ENCODE assay signal across 20 mouse cellular contexts in genomic region chr9:62482788-62483187, GRCm38 (mm10). TPM values are rescaled to one million over a fixed set of nuclear protein-coding genes. Genes with fewer than 3 reads are reported as not detected.
DNase-seq lines count a peak whose midpoint lies in the region; ATAC-seq and TF ChIP-seq lines count a peak whose summit lies in the region.
"Had no signal": no experiment of that assay in that cellular context is flagged by ENCODE, and none has a peak within 500 bp of the region (broad histone marks: within the 10 kb centered on the region; RNA-seq: fewer than 3 reads in every experiment).

No protein-coding gene starts in this region.

- TF ChIP-seq CTCF in cerebellum, adult 2 months (IDR thresholded peaks at IDR 0.05; ENCODE audit: borderline replicate concordance, insufficient read depth, low read depth, low read length) = no peak
- TF ChIP-seq CTCF in layer of hippocampus, adult 2 months (conservative IDR thresholded peaks at IDR 0.05) = peak; percentile 36

- H3K36me3 ChIP-seq in forebrain, embryonic 15.5 days = 0 out of 2 replicates have a peak, but pooled peaks cover 4% of the 10 kb centered on the region
- peaks cover 12% of the 10 kb centered on the region; the same call in 1 of the 2 replicates for H3K36me3 ChIP-seq in forebrain, embryonic 13.5 days (ENCODE audit: poor library complexity, severe bottlenecking)
- H3K36me3 ChIP-seq: embryonic facial prominence, embryonic 13.5 days; embryonic facial prominence, embryonic 15.5 days had no signal

- H3K4me3 ChIP-seq in cerebellum, adult 2 months (replicated peaks; ENCODE audit: insufficient read depth, low read depth, low read length) = no peak overlapping the region
- no peak overlapping the region for H3K4me3 ChIP-seq in forebrain, embryonic 15.5 days
- H3K4me3 ChIP-seq in forebrain, embryonic 13.5 days = no peak overlapping the region
- no peak overlapping the region for H3K4me3 ChIP-seq in layer of hippocampus, adult 2 months
- H3K4me3 ChIP-seq: embryonic facial prominence, embryonic 13.5 days; embryonic facial prominence, embryonic 15.5 days; erythroblast, embryonic 14.5 days; forebrain, embryonic 10.5 days; forebrain, embryonic 12.5 days had no signal

- H3K4me2 ChIP-seq in forebrain, embryonic 15.5 days (replicated peaks) = no peak overlapping the region
- no peak overlapping the region for H3K4me2 ChIP-seq in forebrain, embryonic 13.5 days
- H3K4me2 ChIP-seq: embryonic facial prominence, embryonic 13.5 days; embryonic facial prominence, embryonic 15.5 days; forebrain, embryonic 12.5 days had no signal

- DNase-seq in cerebellum, adult 2 months = peak in 1 of 2 experiments; percentile 25
- no peak for DNase-seq in cerebellum, adult 11 months
- no peak for DNase-seq in layer of hippocampus, adult 2 months (ENCODE audit: low spot score in 2 of 2)
- no peak for DNase-seq in layer of hippocampus, adult 9-10 months (ENCODE audit: low spot score)
- DNase-seq: adrenal gland, adult 2 months; adrenal gland, postnatal 10 days; adrenal gland, postnatal 25 days; cerebellum, adult 8-10 months; cerebellum, postnatal 10 days; cerebellum, postnatal 36 days; embryo, embryonic 11 days had no signal

- H3K9me3 ChIP-seq in forebrain, embryonic 15.5 days = no peaks in the 10 kb centered on the region
- H3K9me3 ChIP-seq in forebrain, embryonic 13.5 days (replicated peaks) = no peaks in the 10 kb centered on the region
- H3K9me3 ChIP-seq: embryonic facial prominence, embryonic 13.5 days; embryonic facial prominence, embryonic 15.5 days; forebrain, embryonic 10.5 days; forebrain, embryonic 12.5 days had no signal

- TF ChIP-seq POLR2A in cerebellum, adult 2 months (IDR thresholded peaks at IDR 0.05; ENCODE audit: borderline replicate concordance, insufficient read depth, low read length) = no peak

- peak overlapping the region; percentile 64 for H3K27ac ChIP-seq in cerebellum, adult 2 months (ENCODE audit: insufficient read depth, low read length)
- H3K27ac ChIP-seq in forebrain, embryonic 15.5 days (replicated peaks) = peak overlapping the region; percentile 92; the same call in 1 of the 2 replicates
- no peak overlapping the region for H3K27ac ChIP-seq in forebrain, embryonic 13.5 days
- H3K27ac ChIP-seq in layer of hippocampus, adult 2 months = peak overlapping the region; percentile 72
- H3K27ac ChIP-seq: embryonic facial prominence, embryonic 13.5 days; embryonic facial prominence, embryonic 15.5 days; forebrain, embryonic 10.5 days; forebrain, embryonic 12.5 days had no signal

- no peak overlapping the region for H3K9ac ChIP-seq in forebrain, embryonic 15.5 days (replicated peaks)
- H3K9ac ChIP-seq in forebrain, embryonic 13.5 days = no peak overlapping the region
- H3K9ac ChIP-seq: embryonic facial prominence, embryonic 13.5 days; embryonic facial prominence, embryonic 15.5 days; forebrain, embryonic 12.5 days had no signal

- no peaks in the 10 kb centered on the region for H3K27me3 ChIP-seq in cerebellum, adult 2 months (ENCODE audit: control insufficient read depth, insufficient read depth, low read length)
- no peaks in the 10 kb centered on the region for H3K27me3 ChIP-seq in forebrain, embryonic 15.5 days
- no peaks in the 10 kb centered on the region for H3K27me3 ChIP-seq in forebrain, embryonic 13.5 days
- H3K27me3 ChIP-seq: embryonic facial prominence, embryonic 13.5 days; embryonic facial prominence, embryonic 15.5 days; forebrain, embryonic 12.5 days had no signal

- 38% methylated on average over 3 of the region's 3 CpGs for WGBS in cerebellum, adult 2 months
- 77% methylated on average over 3 of the region's 3 CpGs for WGBS in forebrain, embryonic 15.5 days
- WGBS in forebrain, embryonic 13.5 days = 79% methylated on average over 3 of the region's 3 CpGs

- ATAC-seq in forebrain, embryonic 15.5 days (replicated peaks) = no peak
- no peak for ATAC-seq in forebrain, embryonic 13.5 days
- ATAC-seq: forebrain, embryonic 16.5 days had no signal

- H3K4me1 ChIP-seq in cerebellum, adult 2 months (ENCODE audit: control insufficient read depth, insufficient read depth, low read length) = peaks cover 60% of the 10 kb centered on the region
- peaks cover 67% of the 10 kb centered on the region for H3K4me1 ChIP-seq in forebrain, embryonic 15.5 days
- peaks cover 61% of the 10 kb centered on the region for H3K4me1 ChIP-seq in forebrain, embryonic 13.5 days

RNA-seq across cellular contexts. Expression of gene Coro2b, which starts 54.1 kb away (rescaled TPM):
- 210 and 244 TPM in 2 replicates for polyA plus RNA-seq in cerebellum, adult 2 months (2012; rRNA removed)
- polyA plus RNA-seq in forebrain, embryonic 15.5 days (2015; fragmentation: Nextera tagmentation; extraction: Ambion mirVana) = 41.0 and 48.8 TPM in 2 replicates
- 35.5 and 37.0 TPM in 2 replicates for polyA plus RNA-seq in forebrain, embryonic 13.5 days (2015; fragmentation: Nextera tagmentation; extraction: Ambion mirVana)
- total RNA-seq in layer of hippocampus, adult 2 months (2021) = 100 to 1,000 TPM; 226 to 243 TPM
- total RNA-seq: MEL had no signal
- polyA plus RNA-seq: erythroblast, embryonic 14.5 days had no signal
